Mouse (Mus musculus) intestine, embryonic 16.5 days (tissue): ENCODE results near the gene Aurkc. TPM values are rescaled to one million over a fixed set of nuclear protein-coding genes. Genes with fewer than 3 reads are reported as not detected.
"Not testable (repeated sequence)": the region's sequence is repeated elsewhere in the genome, so short reads cannot be mapped to it uniquely, and the experiment has no call there.

Source experiments
- ATAC-seq: fragments of 200-750 bp; cut with Nextera tagmentation; 2 replicates; pipeline ENCODE4 v1.8.0; 2017; ENCODE audit warnings: moderate TSS enrichment, moderate library complexity
- H3K27ac ChIP-seq: fragments of 300-500 bp; sonication (generic); 2 replicates; pipeline ENCODE4 v1.5.1; 2014; ENCODE audit warnings: mild to moderate bottlenecking, low read length
- H3K27me3 ChIP-seq: fragments of 300-500 bp; sonication (generic); replicated peaks from 2 replicates; pipeline ENCODE4 v1.6.1; 2014; ENCODE audit warnings: low read length, control low read depth, mixed read lengths; ENCODE audit not compliant: control insufficient read depth, insufficient read depth
- H3K36me3 ChIP-seq: fragments of 300-500 bp; sonication (generic); 2 replicates; pipeline ENCODE4 v1.6.1; 2014; ENCODE audit warnings: low read length, control low read depth; ENCODE audit not compliant: control insufficient read depth, insufficient read depth
- H3K4me1 ChIP-seq: fragments of 300-500 bp; sonication (generic); 2 replicates; pipeline ENCODE4 v1.6.1; 2014; ENCODE audit warnings: low read length, control low read depth, mixed read lengths; ENCODE audit not compliant: control insufficient read depth, insufficient read depth
- H3K4me2 ChIP-seq: fragments of 300-500 bp; sonication (generic); 2 replicates; pipeline ENCODE4 v1.6.1; 2014; ENCODE audit warnings: low read depth, low read length, control low read depth
- H3K4me3 ChIP-seq: fragments of 300-500 bp; sonication (generic); 2 replicates; pipeline ENCODE4 v1.5.1; 2014; ENCODE audit warnings: mild to moderate bottlenecking, low read length
- H3K9ac ChIP-seq: fragments of 300-500 bp; sonication (generic); 2 replicates; pipeline ENCODE4 v1.6.1; 2014; ENCODE audit warnings: low read depth, low read length
- H3K9me3 ChIP-seq: fragments of 300-500 bp; sonication (generic); 2 replicates; pipeline ENCODE4 v1.6.1; 2016; ENCODE audit warnings: low read length, control low read depth; ENCODE audit not compliant: control insufficient read depth
- WGBS: fragments of 180-500 bp; shearing (Covaris S2); extraction: QIAGEN DNeasy Blood & Tissue Kit; methylation state at CpG from one replicate; pipeline ENCODE4 v1.1.7; 2014; 5-methylcytosine and 5-hydroxymethylcytosine counted together
- polyA plus RNA-seq: library from polyadenylated mRNA; unstranded; fragments of >200 nt; fragmentation: Nextera tagmentation; extraction: Ambion mirVana; gene quantifications from 2 replicates; pipeline ENCODE4 v1.2.1, GENCODE M21; 2015

Gene Aurkc
- polyA plus RNA-seq = not detected in 2 replicates

DNA sequence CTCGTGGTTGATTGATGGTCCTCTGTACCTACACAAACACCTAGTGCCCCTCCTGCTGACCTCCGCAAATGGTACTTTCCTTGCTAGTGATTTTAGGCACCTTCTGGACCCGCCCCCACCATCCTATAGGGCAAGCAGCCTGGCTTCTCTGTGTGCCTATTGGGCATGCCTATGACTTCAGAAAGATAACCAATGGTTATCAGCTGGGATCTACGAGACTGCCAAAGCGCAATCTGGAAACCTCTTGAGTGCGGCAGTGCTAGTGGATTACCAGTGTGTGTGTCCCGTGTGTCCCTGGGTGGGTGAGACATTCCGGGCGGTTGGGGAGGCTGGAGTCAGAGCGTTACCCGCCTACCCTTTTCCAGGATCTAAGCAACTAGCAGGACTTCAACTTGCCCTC, at the start of gene Aurkc:
Gene Aurkc, plus strand, starts transcription at position 50 of the 400 bp plus-strand sequence.
- H3K4me2 ChIP-seq, H3K27ac ChIP-seq, H3K4me3 ChIP-seq, ATAC-seq, H3K4me1 ChIP-seq, H3K27me3 ChIP-seq, H3K9ac ChIP-seq, H3K9me3 ChIP-seq, H3K36me3 ChIP-seq: not testable (repeated sequence)
- 74% methylated on average over 11 of the region's 11 CpGs for WGBS

DNA sequence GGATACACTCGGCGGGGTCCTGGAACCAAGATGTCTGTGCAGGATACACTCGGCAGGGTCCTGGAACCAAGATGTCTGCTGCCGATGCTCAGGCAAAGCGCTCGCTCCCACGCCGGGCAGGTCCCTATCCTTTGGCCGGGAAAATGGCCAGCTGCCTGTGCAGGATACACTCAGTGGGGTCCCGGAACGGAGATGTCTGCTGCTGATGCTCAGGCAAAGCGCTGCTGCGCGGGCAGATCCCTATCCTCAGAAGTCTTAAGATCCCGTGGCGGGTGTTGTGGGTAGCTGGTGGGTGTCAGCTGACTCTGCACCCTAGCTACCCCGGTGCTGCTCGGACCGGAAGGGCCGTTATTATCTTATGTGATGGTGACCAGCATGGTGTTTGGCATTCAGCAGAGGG, 47.0 kb upstream of the Aurkc start:
- not testable (repeated sequence) for H3K36me3 ChIP-seq, H3K4me2 ChIP-seq, H3K4me3 ChIP-seq, H3K27me3 ChIP-seq, ATAC-seq, H3K9me3 ChIP-seq, H3K4me1 ChIP-seq, H3K9ac ChIP-seq, H3K27ac ChIP-seq
- WGBS = 89% methylated on average over 18 of the region's 20 CpGs

DNA sequence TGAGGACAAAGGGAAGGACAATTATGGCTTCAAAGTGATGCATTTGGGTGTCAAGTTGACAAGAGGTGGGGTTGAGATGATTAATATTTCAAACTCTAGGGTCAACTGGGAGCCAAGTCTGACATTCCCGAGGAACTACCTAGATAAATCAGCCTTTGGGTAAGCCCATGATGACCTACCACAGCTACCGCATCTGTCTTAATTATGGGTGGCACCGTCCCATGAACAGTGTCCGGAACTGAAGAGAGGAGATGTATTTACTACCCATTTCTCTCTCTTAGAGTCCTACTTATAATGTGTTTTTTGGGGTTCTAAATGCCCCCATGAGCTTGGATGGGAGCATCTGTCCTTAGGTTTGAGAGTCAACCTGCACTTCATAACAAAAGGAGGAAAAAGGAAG, 38.5 kb upstream of the Aurkc start:
- H3K4me3 ChIP-seq = no peak overlapping the region
- H3K9ac ChIP-seq = no peak overlapping the region
- no peak for ATAC-seq
- H3K4me1 ChIP-seq = no peaks in the 10 kb centered on the region
- no peaks in the 10 kb centered on the region for H3K36me3 ChIP-seq
- H3K27me3 ChIP-seq = no peaks in the 10 kb centered on the region
- WGBS = 87% methylated on average over 4 of the region's 4 CpGs
- no peaks in the 10 kb centered on the region for H3K9me3 ChIP-seq
- H3K27ac ChIP-seq = no peak overlapping the region
- no peak overlapping the region for H3K4me2 ChIP-seq

DNA sequence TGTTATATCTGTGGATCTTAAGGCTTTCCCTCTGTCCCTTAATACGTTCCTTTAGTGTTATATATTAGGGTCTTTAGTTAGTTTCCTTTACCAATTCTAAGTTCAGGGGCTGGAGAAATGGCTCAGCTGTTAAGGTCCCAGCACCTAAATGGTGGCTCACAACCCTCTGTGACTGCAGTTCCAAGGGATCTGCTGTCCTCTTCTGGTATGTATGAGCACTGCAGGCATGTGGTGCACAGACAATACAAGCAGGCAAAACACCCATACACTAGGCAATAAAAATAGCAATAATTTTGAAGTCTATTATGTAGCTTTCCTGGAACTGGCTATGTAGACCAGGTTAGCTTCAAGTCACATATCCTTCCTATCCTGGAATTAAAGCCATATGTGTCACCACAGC, 36.5 kb upstream of the Aurkc start:
- H3K4me3 ChIP-seq = no peak overlapping the region
- no peak for ATAC-seq
- no peak overlapping the region for H3K27ac ChIP-seq
- 92% methylated on average over 1 of the region's 1 CpGs for WGBS
- no peaks in the 10 kb centered on the region for H3K36me3 ChIP-seq
- no peaks in the 10 kb centered on the region for H3K9me3 ChIP-seq
- H3K9ac ChIP-seq = no peak overlapping the region
- no peak overlapping the region for H3K4me2 ChIP-seq
- H3K4me1 ChIP-seq = no peaks in the 10 kb centered on the region
- H3K27me3 ChIP-seq = no peaks in the 10 kb centered on the region

DNA sequence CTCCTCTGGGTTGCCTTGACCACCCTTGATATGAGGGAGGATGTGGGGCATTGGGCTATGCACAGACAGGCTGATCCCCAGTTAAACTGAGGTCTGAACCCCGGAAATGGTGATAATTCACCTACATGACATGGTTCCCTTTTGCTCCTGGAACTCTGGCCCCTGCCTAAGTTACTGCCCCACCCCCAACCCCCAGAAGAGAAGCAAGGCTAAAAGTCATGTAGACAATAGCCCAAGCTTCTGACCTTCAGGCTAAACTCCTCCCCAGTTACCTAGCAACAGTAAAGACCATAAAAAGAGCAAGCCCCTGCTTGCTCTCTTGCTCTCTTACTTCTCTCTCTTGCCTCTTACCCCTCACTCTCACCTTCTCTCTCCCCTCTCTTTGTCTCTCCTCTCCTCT, 21.5 kb upstream of the Aurkc start:
- H3K4me1 ChIP-seq = no peaks in the 10 kb centered on the region
- H3K27me3 ChIP-seq = no peaks in the 10 kb centered on the region
- H3K9ac ChIP-seq = no peak overlapping the region
- ATAC-seq = no peak
- no peaks in the 10 kb centered on the region for H3K9me3 ChIP-seq
- H3K4me2 ChIP-seq = no peak overlapping the region
- no peak overlapping the region for H3K4me3 ChIP-seq
- no peaks in the 10 kb centered on the region for H3K36me3 ChIP-seq
- 86% methylated on average over 1 of the region's 1 CpGs for WGBS
- H3K27ac ChIP-seq = no peak overlapping the region

DNA sequence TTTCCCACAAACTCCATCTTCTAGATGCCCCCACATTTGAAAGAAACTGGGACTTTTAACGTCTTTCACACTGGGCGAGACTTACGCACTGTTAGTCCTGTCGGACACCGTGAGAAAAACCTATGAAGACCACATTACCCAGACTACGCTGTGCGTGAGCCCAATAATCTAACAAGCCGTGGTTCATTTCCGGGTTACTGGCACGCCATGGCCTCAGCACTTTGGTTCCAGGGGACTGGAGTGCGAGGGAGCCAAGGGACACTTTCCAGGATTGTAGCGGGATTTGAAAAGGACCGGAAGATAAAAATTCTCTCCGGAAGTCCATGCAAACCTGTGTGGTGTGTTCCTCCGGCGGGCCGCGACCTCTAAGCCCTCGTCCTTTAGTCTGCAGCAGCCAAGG, 18.2 kb upstream of the Aurkc start:
- no peaks in the 10 kb centered on the region for H3K9me3 ChIP-seq
- no peak for ATAC-seq
- no peak overlapping the region for H3K9ac ChIP-seq
- no peaks in the 10 kb centered on the region for H3K27me3 ChIP-seq
- H3K4me1 ChIP-seq = no peaks in the 10 kb centered on the region
- no peak overlapping the region for H3K4me3 ChIP-seq
- no peak overlapping the region for H3K27ac ChIP-seq
- WGBS = 92% methylated on average over 19 of the region's 19 CpGs
- H3K36me3 ChIP-seq = no peaks in the 10 kb centered on the region
- no peak overlapping the region for H3K4me2 ChIP-seq

DNA sequence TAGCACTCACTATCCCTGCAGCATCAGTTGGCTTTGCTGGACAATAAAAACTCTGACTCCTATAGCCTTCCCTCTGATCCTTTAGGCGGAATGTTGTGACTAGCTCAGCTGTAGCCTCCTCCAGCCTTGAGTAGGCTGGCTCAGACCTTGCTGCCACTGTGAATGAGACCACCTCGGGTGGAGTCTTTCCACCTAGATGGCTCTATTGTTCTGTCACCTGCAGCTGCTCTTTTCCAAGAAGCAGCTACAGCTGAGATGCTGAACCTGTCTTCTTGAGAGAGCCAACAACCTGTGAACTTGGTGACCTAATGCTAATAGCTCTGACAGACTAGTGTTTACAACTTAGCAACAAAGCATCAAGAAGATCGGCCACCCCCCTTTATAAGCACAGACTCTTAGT, 3.8 kb downstream of the Aurkc start:
- 41% methylated on average over 3 of the region's 3 CpGs for WGBS
- H3K4me2 ChIP-seq, H3K4me3 ChIP-seq, H3K9ac ChIP-seq, ATAC-seq, H3K9me3 ChIP-seq, H3K27me3 ChIP-seq, H3K36me3 ChIP-seq, H3K27ac ChIP-seq, H3K4me1 ChIP-seq: not testable (repeated sequence)

DNA sequence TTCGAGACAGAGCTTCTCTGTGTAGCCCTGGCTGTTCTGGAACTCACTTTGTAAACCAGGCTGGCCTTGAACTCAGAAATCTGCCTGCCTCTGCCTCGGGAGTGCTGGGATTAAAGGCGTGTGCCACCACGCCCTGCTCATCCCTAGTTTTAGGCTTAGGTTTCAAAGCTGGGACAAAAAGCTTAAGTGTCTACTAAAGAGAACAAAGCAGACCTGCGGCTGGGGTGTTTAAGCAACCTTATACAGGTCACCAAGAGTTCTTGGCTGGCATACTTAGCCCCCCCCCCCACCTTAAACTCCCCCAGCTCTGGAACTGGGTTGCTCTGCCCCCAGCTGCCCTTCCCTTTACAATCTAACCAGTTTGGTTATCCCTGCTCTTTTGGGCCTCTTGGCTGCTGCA, 10.3 kb downstream of the Aurkc start:
- not testable (repeated sequence) for H3K36me3 ChIP-seq, H3K27me3 ChIP-seq, H3K9ac ChIP-seq, H3K4me1 ChIP-seq, H3K27ac ChIP-seq, H3K4me2 ChIP-seq, H3K9me3 ChIP-seq, H3K4me3 ChIP-seq, ATAC-seq
- WGBS = 76% methylated on average over 5 of the region's 5 CpGs

DNA sequence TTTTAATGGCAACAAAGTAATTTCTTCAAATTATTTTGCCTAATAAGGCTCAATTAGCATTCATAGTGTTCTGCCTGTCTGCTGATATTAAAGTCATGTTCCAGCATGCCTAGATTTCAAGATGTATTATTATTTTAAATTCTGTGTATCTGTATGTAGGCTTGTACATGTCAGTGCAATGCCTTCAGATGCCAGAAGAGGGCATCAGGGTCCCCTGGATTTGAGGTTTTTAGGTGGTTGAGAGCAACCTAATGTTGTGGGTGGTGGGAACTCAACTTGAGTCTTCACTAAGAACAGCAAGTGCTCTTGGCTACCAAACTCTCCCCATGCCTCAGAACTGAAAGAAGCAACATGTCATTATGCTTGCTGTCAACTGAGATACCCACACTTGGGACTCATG, 32.3 kb downstream of the Aurkc start:
- Histone ChIP-seq H3K4me1 (no peaks in the 10 kb centered on the region), H3K4me3 (no peak overlapping the region), H3K27me3 (no peaks in the 10 kb centered on the region), H3K9ac (no peak overlapping the region), H3K9me3 (no peaks in the 10 kb centered on the region), H3K27ac (no peak overlapping the region), H3K36me3 (no peaks in the 10 kb centered on the region), H3K4me2 (no peak overlapping the region)
- no peak for ATAC-seq

DNA sequence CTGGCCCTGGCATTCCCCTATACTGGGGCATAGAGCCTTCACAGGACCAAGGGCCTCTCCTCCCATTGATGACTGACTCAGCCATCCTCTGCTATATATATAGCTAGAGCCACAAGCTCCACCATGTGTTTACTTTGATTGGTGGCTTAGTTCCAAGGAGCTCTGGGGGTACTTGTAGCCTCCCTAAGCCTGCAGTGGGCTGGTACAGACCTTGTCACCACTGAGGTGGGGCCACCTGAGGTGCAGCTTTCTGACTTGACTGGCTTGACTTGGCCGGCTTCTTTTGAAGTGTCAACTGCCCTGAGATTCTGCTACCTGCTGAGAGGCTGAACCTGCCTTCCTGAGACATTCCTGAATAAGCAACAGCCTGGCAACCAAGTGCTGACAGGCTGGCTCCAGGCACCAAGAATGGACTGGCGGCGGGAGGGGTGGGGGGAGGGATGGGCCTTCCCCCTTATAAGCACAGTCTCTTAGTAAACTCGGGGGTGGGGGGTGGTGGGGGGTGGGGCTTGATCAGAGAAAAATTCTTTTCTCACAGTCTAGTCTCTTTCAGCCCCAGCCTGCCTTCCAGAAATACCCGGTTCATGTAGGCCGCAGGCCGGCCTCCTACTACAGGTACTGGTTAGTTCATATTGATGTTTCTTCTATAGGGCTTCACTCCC, 54.7 kb downstream of the Aurkc start:
- H3K36me3 ChIP-seq, ATAC-seq, H3K4me2 ChIP-seq, H3K4me1 ChIP-seq, H3K9me3 ChIP-seq, H3K9ac ChIP-seq, H3K27me3 ChIP-seq, H3K4me3 ChIP-seq, H3K27ac ChIP-seq: not testable (repeated sequence)
- 58% methylated on average over 7 of the region's 7 CpGs for WGBS
